Mouse (Mus musculus): ENCODE measurements at regions not wholly inside any gene's neighbourhood (a gene's known extent, or its start where the extent isn't known, plus 50 kb on each side); places are given as distances from the start of the nearest gene placed in this dataset.
"Not testable (repeated sequence)": the region's sequence is repeated elsewhere in the genome, so short reads cannot be mapped to it uniquely, and the experiment has no call there.

GRCm38 (mm10) chr14:87215099-87215498 lies 74.1 kb upstream of the Diaph3 start:
- in situ Hi-C loops (cut with MboI, MseI): no loop called here

- in situ Hi-C loops (cut with MboI, MseI): no loop called here
These were observed 76.0 kb upstream of the Diaph3 start for GRCm38 (mm10) chr14:87217042-87217441.

- in situ Hi-C loops (cut with MboI, MseI): loop anchor here (10.0 kb wide), 1 partner anchor 1705 kb away; no protein-coding TSS in a partner anchor
These were observed 78.9 kb upstream of the Diaph3 start for GRCm38 (mm10) chr14:87219975-87220374.

- in situ Hi-C loops (cut with MboI, MseI): loop anchor here (10.0 kb wide), 1 partner anchor 1710 kb away; no protein-coding TSS in a partner anchor
These were observed 83.8 kb upstream of the Diaph3 start for GRCm38 (mm10) chr14:87224870-87225269.

- in situ Hi-C loops (cut with MboI, MseI): no loop called here
These were observed 108.2 kb upstream of the Diaph3 start for GRCm38 (mm10) chr14:87249258-87249657.

GRCm38 (mm10) chr14:87255484-87256208 lies 114.6 kb upstream of the Diaph3 start:
- in situ Hi-C loops (cut with MboI, MseI): no loop called here

GRCm38 (mm10) chr14:87261726-87262125 lies 120.7 kb upstream of the Diaph3 start:
- in situ Hi-C loops (cut with MboI, MseI): no loop called here

GRCm38 (mm10) chr14:87264826-87265225 lies 123.8 kb upstream of the Diaph3 start:
- in situ Hi-C loops (cut with MboI, MseI): no loop called here

- in situ Hi-C loops (cut with MboI, MseI): no loop called here
These were observed 125.3 kb upstream of the Diaph3 start for GRCm38 (mm10) chr14:87266309-87266708.

GRCm38 (mm10) chr14:87289266-87289665 lies 127.2 kb upstream of the Tdrd3 start:
- in situ Hi-C loops (cut with MboI, MseI): not testable (repeated sequence)

- in situ Hi-C loops (cut with MboI, MseI): no loop called here
These were observed 126.7 kb upstream of the Tdrd3 start for GRCm38 (mm10) chr14:87289708-87290243.

GRCm38 (mm10) chr14:87295206-87295605 lies 121.2 kb upstream of the Tdrd3 start:
- in situ Hi-C loops (cut with MboI, MseI): no loop called here

- in situ Hi-C loops (cut with MboI, MseI): no loop called here
These were observed 119.3 kb upstream of the Tdrd3 start for GRCm38 (mm10) chr14:87297160-87297559.

GRCm38 (mm10) chr14:87300838-87301237 lies 115.6 kb upstream of the Tdrd3 start:
- in situ Hi-C loops (cut with MboI, MseI): no loop called here

- in situ Hi-C loops (cut with MboI, MseI): no loop called here
These were observed 114.9 kb upstream of the Tdrd3 start for GRCm38 (mm10) chr14:87301564-87301963.

- in situ Hi-C loops (cut with MboI, MseI): no loop called here
These were observed 111.0 kb upstream of the Tdrd3 start for GRCm38 (mm10) chr14:87305481-87305880.

GRCm38 (mm10) chr14:87306011-87306410 lies 110.4 kb upstream of the Tdrd3 start:
- in situ Hi-C loops (cut with MboI, MseI): no loop called here

GRCm38 (mm10) chr14:87308016-87308415 lies 108.4 kb upstream of the Tdrd3 start:
- in situ Hi-C loops (cut with MboI, MseI): no loop called here

GRCm38 (mm10) chr14:87312318-87312717 lies 104.1 kb upstream of the Tdrd3 start:
- in situ Hi-C loops (cut with MboI, MseI): loop anchor here (10.0 kb wide), 1 partner anchor 508 kb away; no protein-coding TSS in a partner anchor

- in situ Hi-C loops (cut with MboI, MseI): loop anchor here (10.0 kb wide), 1 partner anchor 510 kb away; no protein-coding TSS in a partner anchor
These were observed 101.3 kb upstream of the Tdrd3 start for GRCm38 (mm10) chr14:87314999-87315732.

GRCm38 (mm10) chr14:87327841-87328240 lies 88.6 kb upstream of the Tdrd3 start:
- in situ Hi-C loops (cut with MboI, MseI): no loop called here

GRCm38 (mm10) chr14:87337950-87338526 lies 78.4 kb upstream of the Tdrd3 start:
- in situ Hi-C loops (cut with MboI, MseI): no loop called here
